Mouse (Mus musculus): ENCODE measurements around the gene Gucd1. TPM values are rescaled to one million over a fixed set of nuclear protein-coding genes. Genes with fewer than 3 reads are reported as not detected.

Gene Gucd1
- polyA plus RNA-seq, 1 experiment from 2014 or later: 40.4 TPM

DNA sequence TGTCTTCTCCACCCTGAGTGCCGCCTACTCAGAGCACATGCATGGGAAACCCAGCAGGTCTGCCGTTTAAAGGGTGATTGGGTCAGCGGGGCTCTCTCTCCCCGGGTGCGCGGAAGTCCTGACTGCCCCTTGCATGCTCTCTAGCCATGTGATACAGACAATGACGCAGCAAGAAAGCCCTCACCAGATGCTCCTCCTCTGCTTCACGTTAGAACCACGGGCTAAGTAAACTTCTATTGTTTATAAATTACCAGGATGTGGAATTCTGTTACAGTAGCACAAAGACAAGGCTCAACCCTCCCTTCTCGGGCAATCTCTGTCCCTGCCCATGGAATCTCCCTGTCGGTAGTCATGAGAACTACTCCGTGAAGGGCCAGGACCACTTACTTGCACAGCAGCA is 33.4 kb upstream of the Gucd1 start:
- H3K4me3 ChIP-seq (ENCODE audit: low read depth, low read length): no peak overlapping the region
- WGBS: 26% methylated on average over 12 of the region's 12 CpGs
- ATAC-seq (replicated peaks; ENCODE audit: low FRiP score, low TSS enrichment, low read depth) (0 out of 2 replicates have a peak, but pooled peaks have one; percentile 11), DNase-seq (ENCODE audit: low spot score) (no peak)
- H3K4me2 ChIP-seq (ENCODE audit: low read length): peak overlapping the region; percentile 25; the same call in 1 of the 2 replicates
- H3K36me3 ChIP-seq (ENCODE audit: control insufficient read depth, insufficient read depth, low read length): no peaks in the 10 kb centered on the region
- H3K9ac ChIP-seq (ENCODE audit: low read length): no peak overlapping the region
- H3K27me3 ChIP-seq (replicated peaks; ENCODE audit: control insufficient read depth, insufficient read depth, low read length): no peaks in the 10 kb centered on the region
- no peaks in the 10 kb centered on the region for H3K9me3 ChIP-seq (ENCODE audit: control insufficient read depth, low read length)
- H3K27ac ChIP-seq (ENCODE audit: low read depth): no peak overlapping the region
- peaks cover 27% of the 10 kb centered on the region for H3K4me1 ChIP-seq (replicated peaks; ENCODE audit: control insufficient read depth, insufficient read depth, low read length)

DNA sequence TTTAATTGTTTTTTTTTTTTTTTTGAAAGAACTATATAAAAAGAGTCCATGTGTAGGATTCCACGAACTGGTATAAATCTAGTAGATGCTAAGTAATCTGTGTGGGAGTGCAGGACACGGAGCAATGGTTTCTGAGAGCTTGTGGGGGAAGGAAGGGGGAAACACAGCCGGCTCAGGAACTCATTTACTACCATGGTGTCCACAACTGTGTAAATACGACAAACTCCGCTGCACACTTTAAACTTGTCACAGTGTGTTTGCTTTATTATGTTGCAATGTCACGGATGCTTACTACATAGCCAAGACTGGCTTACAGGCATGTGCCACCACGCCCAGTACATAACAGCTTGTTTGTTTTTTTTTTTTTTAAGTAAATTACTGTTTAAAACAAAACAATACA is 32.1 kb upstream of the Gucd1 start:
- Histone ChIP-seq H3K27me3 (replicated peaks; ENCODE audit: control insufficient read depth, insufficient read depth, low read length) (no peaks in the 10 kb centered on the region), H3K4me3 (ENCODE audit: low read depth, low read length) (no peak overlapping the region), H3K9ac (ENCODE audit: low read length) (no peak overlapping the region), H3K4me1 (replicated peaks; ENCODE audit: control insufficient read depth, insufficient read depth, low read length) (peaks cover 27% of the 10 kb centered on the region), H3K36me3 (ENCODE audit: control insufficient read depth, insufficient read depth, low read length) (no peaks in the 10 kb centered on the region), H3K4me2 (ENCODE audit: low read length) (no peak overlapping the region), H3K9me3 (ENCODE audit: control insufficient read depth, low read length) (no peaks in the 10 kb centered on the region), H3K27ac (ENCODE audit: low read depth) (no peak overlapping the region)
- WGBS: 43% methylated on average over 7 of the region's 7 CpGs
- no peak for DNase-seq (ENCODE audit: low spot score)
- ATAC-seq (replicated peaks; ENCODE audit: low FRiP score, low TSS enrichment, low read depth): no peak

DNA sequence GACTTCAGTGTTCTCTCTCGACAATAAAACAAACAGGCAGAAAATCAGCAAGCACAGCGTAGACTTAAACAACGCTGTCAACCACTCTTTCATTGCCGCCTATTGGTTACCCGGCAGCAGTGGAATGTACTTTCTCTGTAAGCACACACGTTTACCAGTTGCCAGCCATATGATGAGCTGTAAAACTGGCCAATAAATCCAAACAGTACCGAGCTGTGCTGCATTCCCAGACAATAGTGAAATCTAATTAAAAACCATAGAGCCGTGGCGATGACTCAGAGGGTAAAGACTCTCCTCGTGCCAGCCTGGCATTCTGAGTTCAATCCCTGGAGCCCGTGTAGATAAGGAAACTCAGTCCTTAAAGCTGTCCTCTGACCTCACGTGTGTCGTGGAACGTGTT is 30.7 kb upstream of the Gucd1 start:
- Histone ChIP-seq H3K36me3 (ENCODE audit: control insufficient read depth, insufficient read depth, low read length) (no peaks in the 10 kb centered on the region), H3K4me1 (replicated peaks; ENCODE audit: control insufficient read depth, insufficient read depth, low read length) (peaks cover 27% of the 10 kb centered on the region), H3K27ac (ENCODE audit: low read depth) (peak overlapping the region; percentile 2; the same call in 1 of the 2 replicates), H3K4me2 (ENCODE audit: low read length) (peak overlapping the region; percentile 22), H3K27me3 (replicated peaks; ENCODE audit: control insufficient read depth, insufficient read depth, low read length) (no peaks in the 10 kb centered on the region), H3K9me3 (ENCODE audit: control insufficient read depth, low read length) (no peaks in the 10 kb centered on the region), H3K4me3 (ENCODE audit: low read depth, low read length) (no peak overlapping the region), H3K9ac (ENCODE audit: low read length) (no peak overlapping the region)
- ATAC-seq (replicated peaks; ENCODE audit: low FRiP score, low TSS enrichment, low read depth) (peak; percentile 54; the same call in 1 of the 2 replicates), DNase-seq (ENCODE audit: low spot score) (no peak)
- WGBS: 17% methylated on average over 14 of the region's 14 CpGs

DNA sequence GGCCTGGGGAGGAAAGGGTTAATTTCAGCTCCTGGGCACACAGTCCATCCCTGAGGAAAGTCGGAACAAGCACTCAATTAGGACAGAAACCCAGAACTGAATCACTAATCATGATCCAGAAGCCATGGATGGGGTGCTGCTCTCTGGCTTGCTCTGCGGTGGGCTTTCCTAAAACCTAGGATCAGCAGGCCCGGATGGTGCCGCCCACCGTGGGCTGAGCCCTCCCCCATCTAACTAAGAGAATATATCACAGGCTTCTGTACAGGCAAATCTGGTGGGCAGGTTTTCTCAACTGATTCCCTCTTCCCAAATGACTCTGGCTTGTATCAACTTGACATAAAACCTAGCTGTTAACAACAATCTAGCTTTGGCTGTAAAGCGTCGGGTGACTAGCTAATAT is 30.1 kb upstream of the Gucd1 start:
- H3K9me3 ChIP-seq (ENCODE audit: control insufficient read depth, low read length): no peaks in the 10 kb centered on the region
- 14% methylated on average over 7 of the region's 7 CpGs for WGBS
- H3K4me3 ChIP-seq (ENCODE audit: low read depth, low read length): no peak overlapping the region
- H3K4me1 ChIP-seq (replicated peaks; ENCODE audit: control insufficient read depth, insufficient read depth, low read length): peaks cover 27% of the 10 kb centered on the region
- peak overlapping the region; percentile 22 for H3K4me2 ChIP-seq (ENCODE audit: low read length)
- ATAC-seq (replicated peaks; ENCODE audit: low FRiP score, low TSS enrichment, low read depth): peak; percentile 52; the same call in 1 of the 2 replicates
- DNase-seq (ENCODE audit: low spot score): no peak
- no peaks in the 10 kb centered on the region for H3K36me3 ChIP-seq (ENCODE audit: control insufficient read depth, insufficient read depth, low read length)
- H3K27me3 ChIP-seq (replicated peaks; ENCODE audit: control insufficient read depth, insufficient read depth, low read length): no peaks in the 10 kb centered on the region
- H3K9ac ChIP-seq (ENCODE audit: low read length): no peak overlapping the region
- H3K27ac ChIP-seq (ENCODE audit: low read depth): peak overlapping the region; percentile 2; the same call in 1 of the 2 replicates

DNA sequence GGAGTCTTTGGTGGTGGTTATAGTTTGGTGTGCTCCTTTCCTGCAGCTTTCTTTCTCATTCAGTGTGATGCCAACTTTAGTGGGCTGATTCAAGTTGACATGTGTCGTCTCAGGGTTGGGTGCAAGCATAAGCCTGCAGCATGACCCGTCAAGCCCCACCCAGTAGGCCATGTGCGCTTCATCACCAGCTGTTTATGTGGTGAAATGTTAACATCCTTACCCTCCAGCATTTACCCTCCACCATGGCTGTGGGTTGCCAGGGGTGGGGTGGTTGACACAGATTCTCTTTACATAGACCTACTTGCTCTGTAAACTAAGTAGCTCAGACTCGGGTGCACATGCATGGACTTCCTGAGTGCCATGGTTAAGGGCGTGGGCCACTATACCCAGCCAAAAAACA is 18.4 kb upstream of the Gucd1 start:
- H3K4me3 ChIP-seq (ENCODE audit: low read depth, low read length): no peak overlapping the region
- no peaks in the 10 kb centered on the region for H3K4me1 ChIP-seq (replicated peaks; ENCODE audit: control insufficient read depth, insufficient read depth, low read length)
- DNase-seq (ENCODE audit: low spot score) (no peak), ATAC-seq (replicated peaks; ENCODE audit: low FRiP score, low TSS enrichment, low read depth) (no peak)
- peaks cover 48% of the 10 kb centered on the region for H3K36me3 ChIP-seq (ENCODE audit: control insufficient read depth, insufficient read depth, low read length)
- no peak overlapping the region for H3K4me2 ChIP-seq (ENCODE audit: low read length)
- H3K9ac ChIP-seq (ENCODE audit: low read length): no peak overlapping the region
- no peaks in the 10 kb centered on the region for H3K9me3 ChIP-seq (ENCODE audit: control insufficient read depth, low read length)
- WGBS: 83% methylated on average over 5 of the region's 5 CpGs
- no peak overlapping the region for H3K27ac ChIP-seq (ENCODE audit: low read depth)
- H3K27me3 ChIP-seq (replicated peaks; ENCODE audit: control insufficient read depth, insufficient read depth, low read length): no peaks in the 10 kb centered on the region

DNA sequence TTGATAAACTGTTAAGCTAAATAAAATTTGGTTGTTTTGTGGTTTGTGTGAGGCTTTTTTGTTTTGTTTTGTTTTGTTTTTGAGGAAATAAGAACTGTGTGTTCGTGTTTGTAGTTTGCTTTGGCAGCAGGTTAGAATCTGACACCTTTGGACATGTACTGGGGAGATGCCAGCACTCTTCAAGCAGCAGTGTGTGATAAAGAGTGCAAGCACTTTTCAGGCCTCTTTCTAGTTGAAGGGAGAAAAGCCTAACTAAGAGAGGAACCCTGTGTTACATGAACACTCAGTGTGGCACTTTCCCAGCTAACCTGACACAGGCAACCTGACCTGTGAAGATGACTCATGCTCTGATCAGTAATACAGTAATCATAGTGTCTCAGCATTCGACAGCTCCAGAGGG is 17.7 kb upstream of the Gucd1 start:
- Histone ChIP-seq H3K4me1 (replicated peaks; ENCODE audit: control insufficient read depth, insufficient read depth, low read length) (no peaks in the 10 kb centered on the region), H3K27me3 (replicated peaks; ENCODE audit: control insufficient read depth, insufficient read depth, low read length) (no peaks in the 10 kb centered on the region), H3K4me3 (ENCODE audit: low read depth, low read length) (no peak overlapping the region), H3K9ac (ENCODE audit: low read length) (no peak overlapping the region), H3K4me2 (ENCODE audit: low read length) (no peak overlapping the region), H3K9me3 (ENCODE audit: control insufficient read depth, low read length) (no peaks in the 10 kb centered on the region), H3K27ac (ENCODE audit: low read depth) (no peak overlapping the region), H3K36me3 (ENCODE audit: control insufficient read depth, insufficient read depth, low read length) (peaks cover 48% of the 10 kb centered on the region)
- ATAC-seq (replicated peaks; ENCODE audit: low FRiP score, low TSS enrichment, low read depth) (no peak), DNase-seq (ENCODE audit: low spot score) (no peak)
- 89% methylated on average over 2 of the region's 2 CpGs for WGBS

DNA sequence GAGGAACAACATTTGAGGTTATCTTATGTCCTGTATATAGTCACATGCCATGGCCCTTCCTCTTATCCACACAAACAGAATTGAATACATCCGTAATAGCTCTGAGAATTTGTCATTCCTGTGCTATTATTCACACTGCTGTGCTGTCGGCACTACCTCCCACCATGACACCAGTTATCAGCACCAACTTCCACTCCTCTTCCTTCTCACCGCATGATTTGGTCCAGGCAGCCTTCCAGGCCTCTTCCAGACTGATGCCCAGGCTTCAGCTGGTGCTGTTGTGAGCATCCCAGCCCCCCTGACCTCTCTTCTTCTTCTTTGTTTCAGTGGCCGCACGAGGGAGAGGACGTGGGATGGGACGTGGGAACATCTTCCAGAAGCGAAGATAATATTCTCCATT is 17.2 kb upstream of the Gucd1 start:
- no peak for DNase-seq (ENCODE audit: low spot score)
- H3K9ac ChIP-seq (ENCODE audit: low read length): no peak overlapping the region
- no peak overlapping the region for H3K4me2 ChIP-seq (ENCODE audit: low read length)
- no peaks in the 10 kb centered on the region for H3K27me3 ChIP-seq (replicated peaks; ENCODE audit: control insufficient read depth, insufficient read depth, low read length)
- H3K4me1 ChIP-seq (replicated peaks; ENCODE audit: control insufficient read depth, insufficient read depth, low read length): no peaks in the 10 kb centered on the region
- ATAC-seq (replicated peaks; ENCODE audit: low FRiP score, low TSS enrichment, low read depth): no peak
- 86% methylated on average over 8 of the region's 8 CpGs for WGBS
- H3K27ac ChIP-seq (ENCODE audit: low read depth): no peak overlapping the region
- H3K36me3 ChIP-seq (ENCODE audit: control insufficient read depth, insufficient read depth, low read length): peaks cover 53% of the 10 kb centered on the region
- H3K4me3 ChIP-seq (ENCODE audit: low read depth, low read length): no peak overlapping the region
- no peaks in the 10 kb centered on the region for H3K9me3 ChIP-seq (ENCODE audit: control insufficient read depth, low read length)

DNA sequence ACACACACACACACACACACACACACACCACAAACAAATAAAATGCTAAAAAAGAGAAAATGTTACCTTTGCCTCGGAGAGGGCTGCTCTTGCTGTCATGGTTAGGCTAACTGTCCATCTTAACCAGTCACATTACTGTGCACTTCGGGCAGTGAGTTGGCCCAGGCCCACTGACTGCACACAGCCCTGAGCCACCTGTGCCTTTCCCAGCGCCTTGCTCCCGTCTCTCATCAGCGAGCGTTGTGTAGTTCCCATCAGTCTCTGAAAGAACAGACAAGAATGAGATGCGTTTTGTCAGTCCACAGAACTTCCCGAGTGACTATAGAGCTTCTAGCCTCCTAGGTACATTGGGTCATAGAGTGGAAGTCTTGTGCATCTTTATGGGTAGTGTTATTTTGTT is 16.4 kb upstream of the Gucd1 start:
- Histone ChIP-seq H3K36me3 (ENCODE audit: control insufficient read depth, insufficient read depth, low read length) (peaks cover 55% of the 10 kb centered on the region), H3K9ac (ENCODE audit: low read length) (no peak overlapping the region), H3K9me3 (ENCODE audit: control insufficient read depth, low read length) (no peaks in the 10 kb centered on the region), H3K27ac (ENCODE audit: low read depth) (no peak overlapping the region), H3K27me3 (replicated peaks; ENCODE audit: control insufficient read depth, insufficient read depth, low read length) (no peaks in the 10 kb centered on the region), H3K4me2 (ENCODE audit: low read length) (no peak overlapping the region), H3K4me1 (replicated peaks; ENCODE audit: control insufficient read depth, insufficient read depth, low read length) (no peaks in the 10 kb centered on the region), H3K4me3 (ENCODE audit: low read depth, low read length) (no peak overlapping the region)
- 89% methylated on average over 8 of the region's 8 CpGs for WGBS
- ATAC-seq (replicated peaks; ENCODE audit: low FRiP score, low TSS enrichment, low read depth) (no peak), DNase-seq (ENCODE audit: low spot score) (no peak)

DNA sequence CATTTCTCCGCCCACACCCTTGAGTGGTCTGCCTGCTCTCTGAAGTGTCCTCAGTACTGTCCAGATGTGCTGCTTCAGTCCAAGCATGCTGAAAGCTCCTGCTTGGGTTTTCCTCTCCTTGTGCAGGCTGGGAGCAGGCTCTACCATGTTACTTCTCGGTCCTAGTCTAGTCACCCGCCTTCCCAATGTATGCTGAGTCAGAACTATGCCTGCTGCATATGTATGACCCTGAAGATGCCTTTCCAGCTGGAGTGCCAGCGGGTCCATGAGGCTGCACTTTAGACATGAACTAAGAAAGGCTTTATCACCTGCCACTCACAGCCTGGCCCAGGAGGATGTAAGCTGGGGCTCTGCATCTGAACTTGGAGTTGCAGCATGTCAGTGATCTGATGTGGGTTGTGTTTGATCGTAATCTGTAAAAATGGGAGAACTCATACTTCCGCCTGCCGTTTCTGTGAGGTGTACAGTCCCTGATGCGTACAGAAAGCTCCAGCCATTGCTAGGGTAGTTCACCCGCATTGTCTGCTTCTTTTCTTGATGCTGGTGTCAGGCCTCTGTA is 13.8 kb upstream of the Gucd1 start:
- H3K27ac ChIP-seq (ENCODE audit: low read depth): no peak overlapping the region
- no peaks in the 10 kb centered on the region for H3K27me3 ChIP-seq (replicated peaks; ENCODE audit: control insufficient read depth, insufficient read depth, low read length)
- H3K4me2 ChIP-seq (ENCODE audit: low read length): no peak overlapping the region
- H3K4me3 ChIP-seq (ENCODE audit: low read depth, low read length): no peak overlapping the region
- no peaks in the 10 kb centered on the region for H3K9me3 ChIP-seq (ENCODE audit: control insufficient read depth, low read length)
- H3K4me1 ChIP-seq (replicated peaks; ENCODE audit: control insufficient read depth, insufficient read depth, low read length): no peaks in the 10 kb centered on the region
- H3K9ac ChIP-seq (ENCODE audit: low read length): no peak overlapping the region
- 94% methylated on average over 9 of the region's 9 CpGs for WGBS
- H3K36me3 ChIP-seq (ENCODE audit: control insufficient read depth, insufficient read depth, low read length): peaks cover 61% of the 10 kb centered on the region
- ATAC-seq (replicated peaks; ENCODE audit: low FRiP score, low TSS enrichment, low read depth) (no peak), DNase-seq (ENCODE audit: low spot score) (no peak)

Measured in intestine, embryonic 14.5 days (tissue).